Mouse (Mus musculus) forebrain, embryonic 11.5 days (tissue): ENCODE measurements around the gene Cnpy3. TPM values are rescaled to one million over a fixed set of nuclear protein-coding genes. Genes with fewer than 3 reads are reported as not detected.

Experiments used
- ATAC-seq: fragments of 200-750 bp; cut with Nextera tagmentation; replicated peaks from 2 replicates; pipeline ENCODE4 v1.8.0; 2017; ENCODE audit warnings: moderate TSS enrichment; ENCODE audit not compliant: low FRiP score
- DNase-seq: peaks from one replicate; pipeline ENCODE4 v3.0.0-alpha.2; 2017; ENCODE audit warnings: low spot score
- H3K27ac ChIP-seq: fragments of 300-500 bp; sonication (generic); 2 replicates; pipeline ENCODE4 v1.5.1; 2014; ENCODE audit warnings: low read depth, low read length
- H3K27me3 ChIP-seq: fragments of 300-500 bp; sonication (generic); 2 replicates; pipeline ENCODE4 v1.6.1; 2014; ENCODE audit warnings: mild to moderate bottlenecking, low read length, mixed read lengths; ENCODE audit not compliant: control insufficient read depth, insufficient read depth
- H3K36me3 ChIP-seq: fragments of 300-500 bp; sonication (generic); 2 replicates; pipeline ENCODE4 v1.6.1; 2014; ENCODE audit warnings: mild to moderate bottlenecking, low read length, moderate library complexity, mixed read lengths; ENCODE audit not compliant: control insufficient read depth, insufficient read depth
- H3K4me1 ChIP-seq: fragments of 300-500 bp; sonication (generic); replicated peaks from 2 replicates; pipeline ENCODE4 v1.6.1; 2014; ENCODE audit warnings: low read length, mixed read lengths; ENCODE audit not compliant: control insufficient read depth, insufficient read depth
- H3K4me2 ChIP-seq: fragments of 300-500 bp; sonication (generic); 2 replicates; pipeline ENCODE4 v1.6.1; 2014; ENCODE audit warnings: low read depth, mild to moderate bottlenecking, low read length, moderate library complexity, mixed read lengths; ENCODE audit not compliant: severe bottlenecking
- H3K4me3 ChIP-seq: fragments of 300-500 bp; sonication (generic); 2 replicates; pipeline ENCODE4 v1.5.1; 2014; ENCODE audit warnings: low read depth, low read length
- H3K9ac ChIP-seq: fragments of 300-500 bp; sonication (generic); 2 replicates; pipeline ENCODE4 v1.6.1; 2014; ENCODE audit warnings: low read length
- H3K9me3 ChIP-seq: fragments of 300-500 bp; sonication (generic); 2 replicates; pipeline ENCODE4 v1.6.1; 2016; ENCODE audit warnings: low read length, mixed read lengths; ENCODE audit not compliant: control insufficient read depth
- WGBS: fragments of 180-500 bp; shearing (Covaris S2); extraction: QIAGEN DNeasy Blood & Tissue Kit; methylation state at CpG from one replicate; pipeline ENCODE4 v1.1.7; 2014; 5-methylcytosine and 5-hydroxymethylcytosine counted together
- polyA plus RNA-seq: library from polyadenylated mRNA; unstranded; fragments of >200 nt; fragmentation: Nextera tagmentation; extraction: Ambion mirVana; gene quantifications from 2 replicates; pipeline ENCODE4 v1.2.1, GENCODE M21; 2014

Cnpy3 gene
- polyA plus RNA-seq, 1 experiment from 2014 or later: 61.2 TPM

DNA sequence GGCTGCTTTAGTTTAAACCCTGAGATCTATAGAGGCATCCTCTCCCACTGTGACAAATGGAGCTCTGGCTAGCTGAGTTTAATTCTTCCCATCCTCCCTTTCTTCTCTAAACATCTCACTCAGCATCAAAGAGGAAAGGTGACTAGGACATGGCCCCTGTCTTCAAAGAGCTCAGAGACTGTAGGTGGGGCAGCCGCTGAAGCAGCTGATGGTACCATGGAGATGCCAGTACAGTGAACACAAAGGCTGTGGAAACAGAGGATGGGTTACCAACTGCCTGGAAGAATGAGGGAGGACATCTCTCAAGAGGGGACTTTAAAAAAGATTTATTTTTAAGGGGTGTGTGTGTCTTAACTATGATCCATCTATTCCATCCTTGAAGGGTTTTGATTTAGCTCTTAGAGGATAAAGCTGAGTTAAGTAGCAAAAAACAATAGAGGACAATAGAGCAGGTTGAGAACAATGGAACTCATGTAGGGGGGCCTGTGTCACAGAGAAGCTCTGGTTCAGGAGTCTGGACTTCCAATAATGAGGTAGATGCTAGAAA is 57.4 kb downstream of the Cnpy3 start:
- Histone ChIP-seq H3K36me3 (no peaks in the 10 kb centered on the region; the same call in 1 of the 2 replicates), H3K4me2 (no peak overlapping the region), H3K9ac (no peak overlapping the region), H3K27ac (no peak overlapping the region), H3K27me3 (no peaks in the 10 kb centered on the region), H3K4me3 (no peak overlapping the region), H3K4me1 (no peaks in the 10 kb centered on the region), H3K9me3 (no peaks in the 10 kb centered on the region)
- 86% methylated on average over 1 of the region's 1 CpGs for WGBS
- DNase-seq (no peak), ATAC-seq (no peak)

DNA sequence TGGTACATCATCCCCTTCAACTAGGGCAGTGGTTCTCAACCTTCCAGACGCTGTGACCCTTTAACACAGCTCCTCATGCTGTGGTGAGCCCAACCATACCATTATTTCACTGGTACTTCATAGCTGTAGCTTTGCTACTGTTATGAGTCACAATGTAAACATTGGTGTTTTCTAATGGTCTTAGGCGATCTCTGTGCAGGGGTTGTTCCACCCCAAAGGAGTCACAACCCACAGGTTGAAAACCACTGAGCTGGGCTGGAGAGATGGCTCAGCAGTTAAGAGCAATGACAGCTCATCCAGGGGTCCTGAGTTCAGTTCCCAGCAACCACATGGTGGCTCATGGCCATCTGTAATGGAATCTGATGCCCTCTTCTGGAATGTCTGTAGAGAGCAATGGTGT is 60.6 kb downstream of the Cnpy3 start:
- 87% methylated on average over 2 of the region's 2 CpGs for WGBS
- no peak for ATAC-seq
- no peaks in the 10 kb centered on the region; the same call in 1 of the 2 replicates for H3K36me3 ChIP-seq

DNA sequence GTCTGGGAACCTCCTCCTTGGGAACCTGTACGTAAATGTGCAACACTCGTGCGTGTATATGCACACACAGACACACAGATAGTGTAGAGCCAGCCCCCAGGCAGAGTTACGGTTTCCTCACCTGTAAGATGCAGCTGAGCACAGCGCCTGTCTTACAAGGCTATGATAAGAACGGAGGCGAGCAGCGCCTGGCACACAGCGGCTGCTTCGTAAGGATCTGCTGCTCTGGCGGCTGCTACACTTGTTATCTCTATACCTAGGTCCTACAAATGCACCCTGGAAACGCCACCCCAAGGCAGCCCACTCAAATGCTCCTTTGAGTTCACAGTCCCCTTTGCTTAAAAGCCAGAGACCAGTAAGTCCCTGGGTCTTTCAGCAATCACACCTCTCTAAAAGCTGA is 61.3 kb downstream of the Cnpy3 start:
- H3K4me3 ChIP-seq: no peak overlapping the region
- H3K36me3 ChIP-seq: no peaks in the 10 kb centered on the region; the same call in 1 of the 2 replicates
- H3K9ac ChIP-seq: no peak overlapping the region
- no peak overlapping the region for H3K4me2 ChIP-seq
- DNase-seq (no peak), ATAC-seq (no peak)
- 91% methylated on average over 12 of the region's 12 CpGs for WGBS
- H3K4me1 ChIP-seq: no peaks in the 10 kb centered on the region
- no peaks in the 10 kb centered on the region for H3K27me3 ChIP-seq
- no peak overlapping the region for H3K27ac ChIP-seq
- H3K9me3 ChIP-seq: no peaks in the 10 kb centered on the region

More for the DNA sequence above, 60.6 kb downstream of the Cnpy3 start:
- no peaks in the 10 kb centered on the region for H3K27me3 ChIP-seq
- no peaks in the 10 kb centered on the region for H3K9me3 ChIP-seq
- no peak overlapping the region for H3K9ac ChIP-seq
- DNase-seq: no peak
- H3K27ac ChIP-seq: no peak overlapping the region
- no peak overlapping the region for H3K4me2 ChIP-seq
- H3K4me1 ChIP-seq: no peaks in the 10 kb centered on the region
- no peak overlapping the region for H3K4me3 ChIP-seq

DNA sequence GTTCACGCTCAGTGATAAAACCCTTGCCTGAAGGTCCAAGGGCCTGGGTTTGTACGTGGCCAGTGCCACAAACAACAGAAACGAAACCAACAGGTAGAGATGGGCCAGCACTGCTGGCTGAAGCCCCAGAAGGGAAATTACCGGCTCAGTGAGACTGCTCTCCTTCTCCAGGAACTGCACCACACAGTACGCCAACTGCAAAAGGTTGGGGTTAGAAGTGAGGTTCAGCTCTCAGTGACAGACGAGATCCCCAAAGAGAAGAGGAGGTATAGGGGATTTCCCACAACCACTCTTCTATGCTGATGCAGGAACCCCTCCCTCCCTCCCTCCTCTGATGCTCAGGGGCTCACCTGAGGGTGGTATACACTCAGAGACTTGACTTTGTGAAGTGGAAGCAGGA is 66.1 kb downstream of the Cnpy3 start:
- no peak for ATAC-seq
- Histone ChIP-seq H3K36me3 (peaks cover 12% of the 10 kb centered on the region; the same call in 1 of the 2 replicates), H3K9me3 (no peaks in the 10 kb centered on the region), H3K27ac (no peak overlapping the region), H3K4me1 (peaks cover 5% of the 10 kb centered on the region; the same call in 1 of the 2 replicates), H3K4me2 (no peak overlapping the region), H3K4me3 (no peak overlapping the region), H3K9ac (no peak overlapping the region), H3K27me3 (no peaks in the 10 kb centered on the region)
- 90% methylated on average over 6 of the region's 6 CpGs for WGBS
- DNase-seq: no peak

Other genes starting within 250 kb of the Cnpy3 start
- 3.4 and 4.0 TPM in 2 replicates for gene Cul9, start 205.8 kb downstream of the Cnpy3 start, polyA plus RNA-seq
- 5.0 and 5.2 TPM in 2 replicates for gene Srf, start 196.0 kb downstream of the Cnpy3 start, polyA plus RNA-seq
- gene Ptk7, start 122.7 kb downstream of the Cnpy3 start, polyA plus RNA-seq: 40.8 and 43.3 TPM in 2 replicates
- 34.9 and 35.8 TPM in 2 replicates for gene Klc4, start 106.2 kb downstream of the Cnpy3 start, polyA plus RNA-seq
- 111 and 117 TPM in 2 replicates for gene Mrpl2, start 106.0 kb downstream of the Cnpy3 start, polyA plus RNA-seq
- gene Cul7, start 101.9 kb downstream of the Cnpy3 start, polyA plus RNA-seq: 34.4 and 34.9 TPM in 2 replicates
- 61.0 and 64.1 TPM in 2 replicates for gene Rrp36, start 77.9 kb downstream of the Cnpy3 start, polyA plus RNA-seq
- gene Mea1, start 73.4 kb downstream of the Cnpy3 start, polyA plus RNA-seq: 167 and 187 TPM in 2 replicates
- 117 and 129 TPM in 2 replicates for gene Klhdc3, start 71.3 kb downstream of the Cnpy3 start, polyA plus RNA-seq
- gene Ppp2r5d, start 47.1 kb downstream of the Cnpy3 start, polyA plus RNA-seq: 140 TPM in 2 replicates
- gene Pex6, start 40.8 kb downstream of the Cnpy3 start, polyA plus RNA-seq: 21.4 and 22.7 TPM in 2 replicates
- gene Gnmt, start 23.0 kb downstream of the Cnpy3 start, polyA plus RNA-seq: 0.36 and 0.80 TPM in 2 replicates
- gene Ptcra, start 11.5 kb upstream of the Cnpy3 start, polyA plus RNA-seq: 0.35 and 0.44 TPM in 2 replicates
- gene 2310039H08Rik, start 20.4 kb upstream of the Cnpy3 start, polyA plus RNA-seq: 53.7 and 57.5 TPM in 2 replicates
- 178 and 189 TPM in 2 replicates for gene Rpl7l1, start 30.5 kb upstream of the Cnpy3 start, polyA plus RNA-seq
- 6.8 and 7.2 TPM in 2 replicates for gene Bicral, start 106.3 kb upstream of the Cnpy3 start, polyA plus RNA-seq
- 62.3 and 65.3 TPM in 2 replicates for gene Tbcc, start 138.5 kb upstream of the Cnpy3 start, polyA plus RNA-seq
- not detected in 2 replicates for gene Prph2, start 158.2 kb upstream of the Cnpy3 start, polyA plus RNA-seq